Mouse (Mus musculus): ENCODE data around the gene Repin1.

DNA sequence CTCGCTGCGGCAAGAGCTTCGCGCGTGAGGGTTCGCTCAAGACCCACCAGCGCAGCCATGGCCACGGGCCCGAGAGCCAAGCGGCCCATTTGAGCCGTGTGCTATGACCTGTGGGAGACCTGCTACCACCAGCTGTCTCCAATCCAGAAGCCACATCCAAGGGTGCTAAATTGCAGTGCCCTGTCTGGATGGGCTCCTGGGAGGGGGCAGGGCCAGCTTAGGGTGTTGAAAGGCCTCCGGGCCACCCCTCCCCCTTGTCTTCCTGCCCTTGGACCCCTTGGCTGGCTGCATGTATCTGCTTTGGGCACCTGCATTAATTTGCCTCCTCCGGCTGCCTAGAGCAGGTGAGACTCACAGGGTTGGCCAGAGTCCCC is 36.0 kb downstream of the Repin1 start:
- no peak for TF ChIP-seq GATA1 (IDR thresholded peaks at IDR 0.05; ENCODE audit: low read length)
- TF ChIP-seq TAL1 (IDR thresholded peaks at IDR 0.05; ENCODE audit: low read length): no peak
